Mouse (Mus musculus): ENCODE results near the gene Parp16.
"Not testable (repeated sequence)": the region's sequence is repeated elsewhere in the genome, so short reads cannot be mapped to it uniquely, and the experiment has no call there.

The Parp16 gene

DNA sequence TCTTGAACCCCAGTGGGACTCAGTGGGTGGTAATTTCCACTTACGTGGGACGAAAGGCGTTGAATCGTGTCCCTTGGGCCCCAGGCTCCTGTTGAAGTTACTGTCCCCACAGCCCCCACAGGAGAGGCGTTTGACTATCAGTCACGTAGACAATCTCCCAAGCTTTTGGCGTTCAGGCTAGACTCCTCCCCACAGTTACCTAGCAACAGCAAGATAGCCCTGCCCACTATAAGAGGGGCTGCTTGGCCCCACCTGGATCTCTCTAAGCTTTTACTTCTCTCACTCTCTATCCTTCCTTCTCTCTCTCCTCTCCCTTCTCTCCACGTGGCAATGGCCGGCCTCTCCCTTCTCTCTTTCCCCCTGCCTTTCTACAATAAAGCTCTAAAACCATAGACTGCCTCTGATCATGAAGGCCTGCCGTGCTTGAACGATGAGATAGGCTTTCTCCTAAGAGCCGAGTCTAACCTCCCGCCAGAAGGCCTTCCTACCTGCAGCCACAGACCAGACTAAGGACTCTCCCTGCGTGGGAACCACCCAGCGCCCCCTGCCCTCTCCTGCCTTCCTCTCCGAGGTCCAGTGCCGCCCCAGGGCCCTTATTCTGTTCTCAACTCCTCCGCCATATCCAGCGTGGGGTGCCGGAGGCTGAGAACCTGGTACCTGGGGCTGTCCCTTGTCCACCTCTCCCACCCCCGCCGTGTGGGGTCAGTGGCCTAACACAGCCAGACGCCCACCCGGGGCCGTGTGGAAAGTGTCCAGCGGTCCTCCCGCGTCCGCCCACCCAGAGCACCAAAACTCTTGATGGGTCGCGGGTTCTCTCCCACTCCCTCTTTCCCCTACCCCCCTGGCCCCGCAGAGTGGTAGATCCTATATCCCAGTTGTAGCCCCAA is 13.4 kb downstream of the Parp16 start:
- no peak for DNase-seq (ENCODE audit: low read depth, low spot score)

DNA sequence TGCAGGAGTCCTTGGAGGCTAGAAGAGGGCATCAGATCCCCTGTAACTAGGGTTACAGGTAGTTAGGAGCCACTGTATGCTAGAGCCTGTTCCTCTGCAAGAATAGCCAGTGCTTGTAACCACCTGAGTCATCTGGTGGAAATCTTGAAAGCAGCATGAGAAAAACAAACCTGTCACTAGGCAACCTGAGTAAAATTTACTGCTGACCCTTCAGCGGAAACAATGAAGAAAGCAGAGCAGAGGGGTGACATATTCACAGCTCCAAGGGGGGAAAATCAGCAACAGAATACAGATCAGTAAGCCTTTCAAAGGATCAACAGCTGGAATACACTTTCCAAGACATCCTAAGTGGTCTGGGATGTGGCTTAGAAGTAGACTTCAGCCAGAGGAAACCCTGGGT is 16.4 kb downstream of the Parp16 start:
- DNase-seq (ENCODE audit: low read depth, low spot score) = no peak

DNA sequence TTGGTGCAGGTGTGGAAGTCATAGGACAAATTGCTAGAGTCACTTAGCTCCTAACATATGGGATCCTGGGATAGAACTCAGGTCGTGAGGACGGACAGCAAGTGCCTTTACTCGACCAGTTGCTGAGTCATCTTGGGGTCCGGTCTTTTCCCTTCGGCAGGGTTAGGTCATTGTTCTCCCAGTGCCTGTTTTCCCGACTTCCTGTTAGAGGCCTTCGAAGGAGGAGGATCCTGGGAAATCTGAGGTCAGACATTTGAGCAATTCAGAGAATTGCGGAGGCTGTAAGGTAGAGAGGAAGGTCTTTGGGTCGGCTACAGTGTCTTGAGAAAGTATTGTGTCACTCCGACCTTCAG is 19.2 kb downstream of the Parp16 start:
- DNase-seq (ENCODE audit: low read depth, low spot score) = no peak

DNA sequence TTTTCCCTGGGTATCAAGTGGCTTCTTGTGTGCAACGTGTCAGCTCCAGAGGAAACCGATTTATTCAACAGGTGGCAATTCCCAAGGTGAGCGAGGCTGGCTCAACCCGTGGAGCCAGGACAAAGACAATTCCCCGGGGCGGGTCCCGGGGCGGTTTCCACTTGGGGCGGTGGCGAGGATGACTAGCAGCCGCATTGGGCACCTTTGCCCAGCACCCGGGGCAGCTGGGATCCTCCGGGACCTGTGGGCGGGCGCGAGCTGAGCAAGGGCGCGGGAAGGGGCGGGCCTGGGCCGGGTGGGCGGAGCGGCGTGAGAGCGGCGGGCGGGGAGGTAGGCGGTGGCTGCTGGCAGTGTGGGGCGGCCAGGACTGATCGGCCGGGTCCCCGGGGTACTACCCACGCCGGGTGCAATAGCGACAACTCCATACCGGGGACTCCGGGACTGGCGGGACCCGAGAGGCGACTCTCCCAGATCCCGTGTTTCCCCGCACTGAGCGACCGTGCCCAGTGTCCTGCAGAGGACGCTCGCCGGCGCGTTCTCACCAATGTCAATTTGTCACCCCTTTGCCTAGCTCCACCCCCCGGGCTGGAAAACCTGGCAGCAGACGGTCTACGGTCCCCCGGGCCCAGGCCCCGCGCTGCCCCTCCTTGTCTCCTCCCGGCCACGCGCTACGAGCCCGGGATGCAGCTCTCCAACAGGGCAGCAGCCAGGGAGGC is 19.8 kb downstream of the Parp16 start:
- no peak for DNase-seq (ENCODE audit: low read depth, low spot score)

DNA sequence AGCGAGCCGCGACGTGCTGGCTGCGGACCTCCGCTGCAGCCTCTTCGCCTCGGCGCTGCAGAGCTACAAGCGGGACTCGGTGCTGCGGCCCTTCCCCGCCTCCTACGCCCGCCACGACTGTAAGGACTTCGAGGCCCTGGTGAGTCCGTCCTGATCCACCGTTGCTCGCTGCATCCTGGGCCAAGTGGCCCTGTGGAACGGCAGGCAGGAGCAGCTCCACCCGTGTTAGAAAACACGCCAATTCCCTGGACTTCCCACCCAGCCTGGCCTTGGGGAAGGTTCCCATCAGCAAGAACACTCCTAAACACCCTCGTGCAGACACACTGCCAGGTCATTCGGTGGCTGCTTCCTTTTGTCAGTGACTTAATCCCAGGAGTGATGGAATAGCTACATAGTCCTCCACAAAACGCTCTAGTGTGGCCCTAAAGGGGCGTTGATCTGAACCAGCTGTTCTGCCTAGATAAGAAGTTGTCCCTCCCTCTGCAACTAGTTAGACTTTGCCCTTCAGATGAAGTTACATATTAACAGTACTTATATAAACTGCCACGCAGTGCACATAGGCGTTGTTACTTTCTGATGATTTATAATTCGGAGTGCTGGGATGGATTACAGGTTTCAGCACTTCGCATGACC is 20.5 kb downstream of the Parp16 start:
- DNase-seq (ENCODE audit: low read depth, low spot score) = no peak

DNA sequence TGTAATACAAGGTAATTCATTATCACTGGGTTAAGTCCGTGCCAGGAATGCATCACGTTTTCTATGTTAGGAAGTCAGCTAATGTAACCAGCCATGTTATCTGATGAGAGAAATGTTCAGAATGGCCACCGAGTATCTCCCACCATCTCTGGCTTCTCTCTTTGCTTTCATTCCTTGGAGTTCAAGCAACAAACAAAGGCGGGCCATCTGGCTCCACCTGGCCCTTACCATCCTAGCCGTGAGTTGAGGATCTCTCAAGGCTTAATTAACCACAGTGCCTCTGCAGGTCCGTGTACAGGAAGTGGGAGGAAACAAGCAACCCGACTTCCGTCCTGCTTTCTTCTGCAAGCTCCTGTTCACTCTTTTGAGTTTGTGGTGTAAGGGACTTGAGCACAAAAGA is 21.8 kb downstream of the Parp16 start:
- no peak for DNase-seq (ENCODE audit: low read depth, low spot score)

DNA sequence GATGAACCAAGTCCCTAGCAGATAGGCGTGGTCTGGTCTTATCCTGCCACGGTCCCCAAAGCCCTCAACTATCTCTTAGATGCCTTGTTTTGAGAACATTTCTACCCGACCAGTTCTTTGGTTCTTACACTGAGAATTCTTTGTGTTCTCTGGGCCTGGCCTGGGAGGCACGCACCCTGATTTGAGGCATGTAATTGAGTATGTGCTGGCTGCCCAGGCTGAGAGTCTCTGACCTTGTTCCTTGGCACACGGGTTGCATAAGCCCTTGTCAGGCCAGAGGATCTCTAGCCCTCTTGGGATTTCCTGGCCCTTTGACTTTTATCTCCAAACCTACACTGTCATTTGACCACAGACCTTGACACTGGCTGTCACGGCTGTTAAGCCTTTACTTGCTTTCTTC is 22.5 kb downstream of the Parp16 start:
- no peak for DNase-seq (ENCODE audit: low read depth, low spot score)

DNA sequence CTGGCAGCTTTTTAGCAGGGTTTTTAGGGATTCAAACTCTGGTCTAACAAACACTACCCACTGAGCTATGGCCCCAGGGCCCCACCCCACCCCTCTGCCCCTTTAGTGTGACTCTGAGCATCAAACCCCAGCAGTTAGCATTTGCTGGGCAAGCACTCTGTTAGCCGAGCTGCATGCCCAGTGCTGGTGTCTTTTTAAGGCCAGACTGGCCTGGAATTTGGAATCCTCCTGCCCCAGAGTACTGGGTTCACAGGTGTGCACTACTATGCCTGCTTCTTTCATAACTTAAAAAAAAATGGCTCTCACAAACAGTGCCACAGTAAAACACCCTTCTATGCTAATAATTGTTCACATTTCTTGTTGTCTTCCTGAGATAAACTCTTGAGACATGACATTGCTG is 23.8 kb downstream of the Parp16 start:
- DNase-seq (ENCODE audit: low read depth, low spot score) = no peak

DNA sequence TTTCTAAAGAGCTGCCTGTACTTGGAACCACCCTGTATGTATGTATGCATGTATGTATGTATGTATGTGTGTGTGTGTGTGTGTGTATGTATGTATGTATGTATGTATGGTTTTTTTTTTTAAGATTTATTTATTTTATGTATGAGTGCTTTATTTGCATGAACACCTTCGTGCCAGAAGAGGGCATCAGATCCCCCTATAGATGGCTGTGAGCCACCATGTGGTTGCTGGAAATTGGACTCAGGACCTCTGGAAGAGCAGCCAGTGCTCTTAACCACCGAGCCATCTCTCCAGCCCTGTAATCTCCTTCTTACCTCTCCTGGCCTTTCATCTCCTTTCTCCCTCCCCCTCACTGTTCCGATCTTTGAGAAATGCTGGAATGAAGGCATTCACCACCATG is 25.2 kb downstream of the Parp16 start:
- DNase-seq (ENCODE audit: low read depth, low spot score) = not testable (repeated sequence)

DNA sequence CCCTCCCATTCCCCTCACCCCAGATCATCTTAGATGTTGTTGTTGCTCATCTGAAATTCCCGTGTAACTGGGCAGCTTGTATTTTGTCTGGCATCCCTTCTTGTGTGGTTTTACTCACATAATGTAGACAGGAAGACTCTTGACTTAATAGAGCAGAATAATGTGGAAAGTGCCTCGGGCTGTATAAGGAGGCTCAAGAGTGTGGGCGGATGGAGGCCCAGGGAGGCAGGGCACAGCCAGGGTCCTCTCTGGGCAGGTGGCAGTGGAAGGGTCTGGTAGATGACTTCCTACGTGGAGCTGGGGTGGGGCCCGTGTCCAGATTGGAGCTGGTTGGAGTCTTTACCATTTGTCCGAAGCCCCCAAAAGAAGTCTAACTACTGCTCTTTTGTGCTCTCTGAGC is 28.8 kb downstream of the Parp16 start:
- no peak for DNase-seq (ENCODE audit: low read depth, low spot score)

DNA sequence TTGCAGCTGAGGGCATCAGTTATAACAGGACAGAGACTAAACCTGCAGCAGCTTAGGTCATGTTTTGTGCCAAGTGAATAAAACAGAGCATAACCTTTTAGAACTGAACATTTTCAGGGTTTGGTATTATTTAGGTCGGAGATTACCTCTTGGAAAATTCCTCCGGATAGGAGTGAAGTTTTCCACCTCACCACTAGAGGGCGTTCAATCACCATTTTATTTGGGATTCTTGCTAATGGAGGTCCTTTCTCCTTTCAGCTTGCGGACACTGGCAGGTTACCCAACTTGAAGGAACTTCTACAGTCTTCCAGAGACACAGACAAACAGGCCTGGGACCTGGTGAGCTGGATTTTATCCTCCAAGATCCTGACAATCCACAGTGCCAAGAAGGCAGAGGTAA is 30.6 kb downstream of the Parp16 start:
- DNase-seq (ENCODE audit: low read depth, low spot score) = no peak

DNA sequence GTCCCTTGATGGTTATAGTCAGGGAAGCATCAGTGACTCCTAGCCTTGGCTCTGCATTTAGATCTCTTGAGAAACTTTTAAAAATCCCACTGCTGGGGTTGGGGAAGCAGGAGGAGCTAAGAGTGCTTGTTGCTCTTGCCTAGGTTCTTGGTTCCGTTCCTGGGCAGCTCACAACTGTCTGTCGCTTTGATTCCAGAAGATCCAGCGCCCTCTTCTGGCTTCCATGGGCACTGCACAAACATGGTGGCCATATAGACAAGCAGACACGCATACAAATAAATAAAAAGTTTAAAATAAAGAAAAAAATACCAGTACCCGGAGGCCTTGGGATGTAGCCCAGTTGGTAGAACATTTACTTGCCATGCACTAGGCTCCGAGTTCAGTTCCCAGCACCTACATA is 35.1 kb downstream of the Parp16 start:
- DNase-seq (ENCODE audit: low read depth, low spot score) = no peak

DNA sequence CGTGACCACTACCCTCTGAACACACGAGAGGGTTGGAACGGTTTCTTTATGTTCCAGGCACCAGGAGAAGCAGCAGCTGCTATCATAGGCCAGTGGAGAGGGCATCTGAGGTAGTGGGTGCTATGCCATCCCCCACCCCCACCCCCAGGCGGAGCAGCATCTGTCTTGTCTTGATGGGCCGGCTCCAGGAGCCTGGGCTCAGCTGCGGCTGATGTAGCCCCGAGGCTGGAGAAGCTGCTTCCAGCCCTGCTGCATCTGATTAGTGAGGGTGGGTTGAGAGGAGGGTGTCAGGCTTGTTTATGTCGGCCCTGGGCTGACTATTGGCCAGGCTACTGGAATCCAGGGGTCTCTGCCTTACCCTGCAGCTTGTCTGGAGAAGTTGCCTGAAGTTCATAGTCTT is 36.1 kb downstream of the Parp16 start:
- no peak for DNase-seq (ENCODE audit: low read depth, low spot score)

DNA sequence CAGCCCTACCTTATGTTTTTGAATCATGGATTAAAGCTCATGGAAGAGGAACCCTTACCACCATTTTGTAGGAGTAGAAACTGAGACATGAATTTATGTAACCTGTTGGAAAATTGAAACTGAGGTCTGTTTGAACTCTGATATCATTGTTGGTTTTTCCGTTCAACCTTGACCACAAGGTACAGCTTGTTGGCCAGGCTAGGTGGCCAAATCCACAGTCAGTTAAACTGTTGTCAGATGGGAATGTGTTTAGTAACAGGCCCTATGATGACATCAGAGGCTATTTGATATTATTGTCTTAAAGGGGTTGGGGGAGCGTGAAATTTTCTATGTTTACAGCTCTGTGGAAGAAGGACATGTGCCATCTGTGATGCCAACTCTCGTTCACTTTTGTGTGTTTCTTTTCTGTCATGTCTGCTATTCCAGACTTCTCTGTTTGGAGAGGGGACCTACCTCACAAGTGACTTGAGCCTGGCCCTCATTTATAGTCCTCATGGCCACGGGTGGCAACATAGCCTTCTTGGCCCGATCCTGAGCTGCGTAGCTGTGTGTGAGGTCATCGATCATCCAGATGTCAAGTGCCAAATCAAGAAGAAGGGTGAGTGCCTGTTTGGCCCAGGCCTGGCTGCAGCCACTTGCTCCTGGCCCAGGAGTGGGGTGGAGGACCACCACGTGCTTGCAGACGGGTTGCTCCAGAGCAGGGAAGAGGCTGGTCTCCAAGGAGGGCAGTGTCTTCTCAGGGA is 38.3 kb downstream of the Parp16 start:
- no peak for DNase-seq (ENCODE audit: low read depth, low spot score)

DNA sequence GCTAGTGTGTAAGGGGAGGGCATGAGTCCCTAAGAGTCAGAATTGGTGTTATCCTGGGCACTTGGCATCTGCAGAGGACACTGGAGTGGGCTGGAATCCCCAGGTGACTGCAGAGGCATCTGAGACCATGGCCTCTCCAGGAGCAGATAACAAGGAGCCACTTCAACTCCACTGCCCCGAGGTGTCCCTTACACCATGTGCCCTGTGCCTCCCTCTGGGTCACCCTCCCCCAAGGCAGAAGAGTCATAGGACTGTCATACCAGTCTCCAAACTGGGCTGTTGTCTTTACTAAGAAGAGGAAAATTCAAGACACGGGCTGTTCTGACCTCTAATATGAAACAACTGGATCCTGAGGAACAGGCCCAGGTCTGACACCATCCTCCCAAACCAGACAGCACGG is 39.6 kb downstream of the Parp16 start:
- no peak for DNase-seq (ENCODE audit: low read depth, low spot score)

DNA sequence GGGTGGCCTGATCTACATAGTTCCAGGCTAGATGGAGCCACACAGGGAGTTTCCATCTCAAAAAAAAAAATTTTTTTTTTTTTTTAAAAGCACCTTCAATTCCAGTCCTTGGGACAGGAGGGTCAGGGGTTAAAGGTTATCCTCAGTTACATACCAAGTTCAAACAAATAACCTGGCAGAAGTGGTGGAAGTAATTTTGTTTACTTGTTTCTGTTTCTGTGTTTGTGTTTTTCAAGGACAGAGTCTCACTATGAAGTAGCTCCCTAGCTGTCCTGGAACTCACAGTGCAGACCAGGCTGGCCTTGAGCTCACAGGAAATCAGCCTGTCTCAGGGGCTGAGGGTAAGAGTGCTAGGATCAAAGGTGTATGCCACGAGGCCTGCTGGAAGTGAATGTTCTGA is 40.4 kb downstream of the Parp16 start:
- DNase-seq (ENCODE audit: low read depth, low spot score) = no peak

DNA sequence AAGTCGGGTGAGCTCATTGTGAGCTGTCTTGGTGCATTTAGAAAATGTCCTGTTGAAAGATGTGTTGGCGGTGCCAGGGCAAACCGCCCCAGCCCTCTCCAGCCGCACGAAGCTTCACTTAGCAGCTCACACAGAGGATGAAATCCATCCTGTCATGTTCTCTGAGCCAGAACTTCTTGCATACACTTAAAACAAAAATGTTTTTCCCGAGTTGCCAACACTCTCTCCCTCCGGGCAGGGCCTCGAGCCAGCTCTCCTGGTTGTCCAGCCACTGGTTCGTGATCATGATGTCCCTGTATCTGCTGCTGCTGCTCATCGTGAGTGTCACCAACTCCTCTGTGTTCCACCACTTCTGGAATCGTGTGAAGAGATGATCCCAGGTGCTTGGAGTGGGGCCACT is 42.5 kb downstream of the Parp16 start:
- no peak for DNase-seq (ENCODE audit: low read depth, low spot score)

DNA sequence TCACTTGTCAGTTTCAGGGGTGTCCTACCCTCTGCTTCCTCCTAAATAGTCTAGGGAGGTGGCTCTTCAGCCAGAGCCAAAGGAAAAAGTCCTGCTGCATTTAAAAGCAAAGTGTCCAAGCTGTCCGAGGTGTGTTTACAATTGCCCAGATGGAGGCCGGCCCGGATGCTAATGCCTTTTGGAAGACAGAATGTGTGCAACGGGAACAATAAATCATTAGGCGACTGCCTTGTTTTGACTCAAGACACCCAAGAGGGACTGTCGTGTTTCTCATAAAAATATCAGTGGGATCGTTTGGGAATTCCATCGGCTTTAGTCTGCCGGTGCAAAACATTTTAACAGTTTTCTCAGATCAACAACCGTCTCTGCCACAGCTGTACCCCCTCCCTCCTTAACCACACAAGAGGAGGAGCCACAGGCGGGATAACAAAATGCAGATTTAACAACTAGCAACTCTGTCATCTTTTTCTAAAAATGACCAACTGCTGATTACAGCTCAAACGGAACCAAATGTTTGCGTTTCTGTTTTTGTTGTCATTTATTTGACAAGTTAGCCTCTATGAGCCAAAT is 43.1 kb downstream of the Parp16 start:
- DNase-seq (ENCODE audit: low read depth, low spot score) = no peak

DNA sequence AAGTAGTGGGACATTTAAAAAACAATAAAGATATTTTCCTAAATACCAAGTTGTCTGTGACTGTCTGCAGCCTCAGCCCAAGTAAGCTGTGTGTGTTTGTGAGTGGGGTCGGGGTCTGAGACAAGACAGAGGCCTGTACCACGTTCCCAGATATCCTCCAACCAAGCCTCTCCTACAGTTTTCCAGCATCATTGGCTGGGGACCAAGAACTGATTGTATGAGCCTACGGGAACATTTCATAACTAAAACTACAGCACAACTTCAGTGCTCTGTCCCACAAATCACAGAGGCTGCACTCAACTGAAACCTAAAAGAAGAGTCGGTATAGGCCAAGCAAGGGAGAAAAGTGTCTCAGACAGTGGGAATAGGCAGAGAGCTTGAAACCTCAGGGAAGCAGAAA is 44.0 kb downstream of the Parp16 start:
- DNase-seq (ENCODE audit: low read depth, low spot score) = no peak

DNA sequence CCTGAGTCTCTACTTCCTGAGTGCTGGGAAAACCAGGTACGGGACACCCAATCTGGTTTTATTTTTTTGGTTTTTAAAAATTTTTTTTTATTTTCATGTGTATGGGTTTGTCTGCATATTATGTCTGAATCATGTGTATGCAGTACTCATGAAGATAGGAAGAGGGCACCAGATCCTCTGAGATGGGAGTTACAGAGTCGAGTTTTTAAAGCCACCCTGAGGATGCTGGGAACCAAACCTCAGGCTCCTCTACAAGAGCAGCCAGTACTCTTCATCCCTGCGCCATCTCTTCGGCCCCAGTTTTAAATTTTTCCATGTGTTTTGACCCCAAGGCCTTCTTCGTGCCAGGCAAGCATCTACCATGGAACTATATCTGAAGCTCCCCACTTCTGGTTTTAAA is 44.6 kb downstream of the Parp16 start:
- no peak for DNase-seq (ENCODE audit: low read depth, low spot score)

DNA sequence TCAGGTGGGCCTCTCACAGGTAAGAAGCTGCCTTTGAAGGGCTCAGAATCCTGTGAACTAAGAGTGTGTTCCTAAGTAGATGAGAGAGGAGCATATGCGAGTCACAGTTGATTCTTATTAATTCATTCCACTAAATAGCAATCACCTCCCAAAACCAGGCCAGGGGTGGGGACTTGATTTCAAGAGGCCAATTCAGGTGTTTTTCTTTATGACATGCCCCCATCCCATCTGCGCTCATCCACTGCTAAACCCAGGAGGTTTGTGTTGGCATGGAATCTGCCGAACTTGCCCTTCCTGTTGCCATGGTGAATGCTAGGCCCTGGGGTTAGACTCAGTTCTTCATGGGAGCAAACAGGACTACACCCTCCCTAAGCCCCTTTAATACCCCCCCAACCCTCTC is 45.4 kb downstream of the Parp16 start:
- no peak for DNase-seq (ENCODE audit: low read depth, low spot score)

DNA sequence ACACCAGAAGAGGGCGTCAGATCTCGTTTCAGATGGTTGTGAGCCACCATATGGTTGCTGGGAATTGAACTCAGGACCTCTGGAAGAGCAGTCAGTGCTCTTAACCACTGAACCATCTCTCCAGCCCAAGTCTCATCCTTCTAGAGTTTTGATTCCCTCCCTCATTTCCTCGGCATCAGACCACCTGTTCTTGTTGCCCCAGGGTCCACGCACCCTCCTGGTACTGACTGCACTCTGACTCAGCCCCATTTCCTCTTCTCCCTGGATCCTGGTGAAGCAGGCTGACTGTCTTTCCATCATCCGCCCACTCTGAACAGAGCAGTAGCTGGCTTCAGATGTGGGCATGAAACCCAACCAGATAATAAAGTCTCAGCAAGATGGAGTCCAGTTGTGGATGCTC is 46.8 kb downstream of the Parp16 start:
- DNase-seq (ENCODE audit: low read depth, low spot score) = no peak

Data from telencephalon, adult 2 months (tissue).